Mouse (Mus musculus) left cerebral cortex, adult 8-10 months (tissue): ENCODE measurements at regions not wholly inside any gene's neighbourhood (a gene's known extent, or its start where the extent isn't known, plus 50 kb on each side); places are given as distances from the start of the nearest gene placed in this dataset.
A peak's percentile ranks its signal among the peaks of the same experiment; 100 is the strongest.
"Not testable (repeated sequence)": the region's sequence is repeated elsewhere in the genome, so short reads cannot be mapped to it uniquely, and the experiment has no call there.

Source experiments
- DNase-seq, 2 experiments: peaks; one replicate each; pipeline ENCODE4 v3.0.0; 2022; ENCODE audit warnings: low spot score in 2 of 2

DNA sequence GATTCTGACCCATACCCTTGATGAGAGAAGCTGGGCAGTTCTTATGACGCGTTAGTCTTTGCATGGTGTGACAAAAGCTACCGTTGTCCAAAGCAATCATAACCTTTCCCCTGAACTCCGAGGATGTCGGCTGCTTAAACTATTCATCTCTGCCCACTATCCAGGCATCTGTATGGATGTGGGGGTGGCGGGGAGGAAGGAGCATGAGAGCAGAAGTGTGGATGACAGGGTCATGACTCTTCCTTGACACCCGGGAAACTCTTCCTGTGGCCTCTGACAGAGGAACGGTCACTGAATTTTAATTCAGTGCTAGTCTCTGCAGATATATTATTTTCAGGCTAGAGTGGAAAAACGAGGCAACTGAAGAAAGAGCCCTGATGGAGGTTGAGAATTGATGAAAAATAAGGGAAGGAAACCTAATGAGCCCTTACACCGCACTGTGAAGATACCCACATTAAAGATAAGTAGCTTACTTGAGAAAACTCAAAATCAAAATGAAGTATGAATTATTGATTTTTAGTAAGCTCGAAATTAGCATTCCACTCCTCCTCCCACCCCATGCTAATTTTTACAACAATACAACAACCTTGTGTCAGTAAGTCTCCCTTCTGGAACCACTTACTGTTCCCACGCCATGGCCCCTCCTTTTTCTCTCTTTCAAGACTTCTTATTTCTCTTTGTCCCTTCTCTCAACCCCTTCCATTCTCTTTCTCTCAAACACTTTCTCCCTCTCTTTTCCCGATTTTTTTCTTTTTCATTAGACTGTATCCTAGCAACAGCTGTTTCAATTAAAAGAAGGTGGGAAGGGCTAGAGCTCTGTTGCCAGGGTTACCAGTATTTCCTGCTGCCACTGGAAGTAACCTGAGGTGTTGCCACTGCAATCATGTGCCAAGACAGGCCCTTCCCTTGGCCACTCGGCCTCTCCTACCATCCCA, 206.0 kb upstream of the Gap43 start:
- peak in 1 of 2 experiments; percentile 6 for DNase-seq

DNA sequence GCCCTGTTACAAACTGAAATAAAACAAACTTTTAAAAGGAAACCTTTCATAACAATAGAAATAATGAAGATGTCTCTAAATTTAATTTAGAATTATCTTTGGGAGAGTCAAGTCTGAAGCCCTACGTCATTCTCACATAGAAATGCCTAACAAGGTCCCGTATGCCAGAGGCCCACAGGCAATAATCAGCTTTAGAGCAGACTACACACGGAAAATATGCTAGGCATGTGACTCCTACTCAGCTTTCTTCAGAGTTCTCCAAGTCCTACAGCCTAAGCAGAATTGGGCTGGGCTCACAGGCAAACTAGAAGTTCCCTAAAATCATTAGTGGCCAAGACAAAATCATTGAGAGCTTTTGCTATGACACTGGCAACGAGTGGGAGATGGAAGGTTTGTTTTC, 176.9 kb upstream of the Gap43 start:
- DNase-seq = no peak

DNA sequence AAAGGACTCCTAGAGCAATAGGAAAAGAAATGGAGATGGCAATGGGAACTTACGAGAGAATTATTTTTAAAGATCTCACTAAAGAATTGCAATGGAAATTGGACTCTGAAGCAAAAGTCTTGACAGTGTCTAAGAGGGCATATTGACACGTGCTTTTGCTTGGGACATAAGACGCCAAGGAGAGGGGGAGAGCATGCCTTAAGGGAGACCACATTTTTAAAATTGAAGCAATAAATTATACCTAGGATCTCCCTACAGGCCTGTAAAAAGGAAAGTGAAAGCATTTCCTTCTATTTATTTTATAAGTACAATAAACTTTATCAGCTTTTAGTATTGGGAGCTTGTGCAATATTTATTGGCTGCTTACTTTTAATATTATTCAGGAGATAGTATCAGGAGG, 175.5 kb upstream of the Gap43 start:
- no peak for DNase-seq

GRCm38 (mm10) chr16:42505107-42505506, 164.7 kb upstream of the Gap43 start:
- DNase-seq = no peak

GRCm38 (mm10) chr16:42501713-42502112, 161.3 kb upstream of the Gap43 start:
- no peak for DNase-seq

- not testable (repeated sequence) for DNase-seq
Observed at GRCm38 (mm10) chr16:42501109-42501508, 160.7 kb upstream of the Gap43 start.

DNA sequence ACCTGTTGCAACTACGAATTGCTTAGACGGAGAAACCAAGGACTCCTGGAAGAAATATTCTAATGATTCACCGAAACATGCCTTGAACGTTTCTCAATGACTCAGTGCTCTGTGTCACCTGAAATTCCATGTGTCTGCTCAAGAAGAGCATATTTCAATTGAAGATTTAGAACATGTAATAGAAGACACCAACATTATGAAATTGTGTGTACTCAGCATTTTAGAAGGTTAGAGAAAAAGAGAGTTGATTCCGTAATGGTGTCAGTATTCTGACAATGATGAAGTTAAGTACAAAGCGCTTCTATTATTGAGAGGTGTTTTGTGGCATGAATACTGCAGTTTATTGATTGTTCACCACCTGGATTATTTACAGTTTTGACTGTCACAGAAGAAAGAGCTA, 159.1 kb upstream of the Gap43 start:
- no peak for DNase-seq

GRCm38 (mm10) chr16:42498368-42498767, 157.9 kb upstream of the Gap43 start:
- no peak for DNase-seq

DNA sequence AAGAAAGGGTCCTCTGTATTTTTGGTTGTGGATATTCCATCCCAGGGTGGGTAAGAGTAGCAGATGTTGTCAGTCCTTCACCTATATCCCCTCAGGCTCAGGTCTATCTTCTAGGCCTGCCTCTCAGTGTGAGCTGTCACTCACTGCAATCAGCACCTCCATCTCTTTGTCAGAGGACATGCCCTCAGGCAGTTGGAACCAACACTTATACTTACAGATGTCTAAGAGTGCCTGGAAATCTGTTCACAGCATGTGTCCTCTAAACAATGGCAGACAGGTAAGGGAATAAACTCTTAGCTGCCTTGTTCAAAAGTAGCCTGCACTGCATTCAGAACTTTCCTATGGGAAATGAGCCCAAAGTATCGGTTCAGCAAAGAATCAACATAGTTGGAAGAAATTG, 153.1 kb upstream of the Gap43 start:
- DNase-seq = no peak

DNA sequence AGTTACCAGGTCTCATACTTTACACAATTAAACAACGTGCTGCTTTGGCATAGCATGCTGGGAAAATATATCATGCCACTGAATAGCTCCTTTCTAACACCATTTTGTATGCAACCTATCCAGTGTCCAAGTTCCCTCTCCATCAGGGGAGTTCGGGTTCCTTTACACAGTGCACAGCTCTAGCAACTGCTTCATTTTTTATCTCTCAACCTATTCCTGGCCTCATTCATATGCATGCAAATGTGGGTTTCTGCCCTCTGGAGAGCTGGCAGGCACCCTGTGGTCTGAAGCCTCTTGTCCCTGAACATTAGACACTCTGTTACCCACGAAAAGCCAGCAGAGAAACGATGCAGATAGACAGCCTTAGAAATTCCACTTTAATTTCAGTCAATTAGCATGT, 148.3 kb upstream of the Gap43 start:
- no peak for DNase-seq

DNA sequence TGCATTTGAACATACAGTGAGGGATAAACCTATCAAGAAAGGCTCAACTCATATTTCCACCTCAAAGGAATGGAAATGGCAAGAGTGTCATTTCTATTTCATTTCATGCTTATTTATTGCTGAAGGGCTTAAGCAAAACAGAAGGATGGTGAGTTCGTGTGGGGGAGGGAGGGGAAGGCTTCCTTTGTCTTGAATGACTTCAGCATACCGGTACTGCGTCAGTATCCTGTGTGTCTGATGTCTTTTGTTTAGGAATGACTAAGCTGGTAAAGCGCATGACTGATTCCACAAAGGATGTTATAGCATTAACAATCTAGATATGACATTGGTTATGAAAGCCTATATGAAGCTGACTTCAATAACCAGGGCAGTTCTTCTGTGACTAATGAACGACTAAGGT, 139.5 kb upstream of the Gap43 start:
- no peak for DNase-seq

- DNase-seq = no peak
Observed at GRCm38 (mm10) chr16:42466976-42467375, 126.5 kb upstream of the Gap43 start.

GRCm38 (mm10) chr16:42456335-42456984, 116.0 kb upstream of the Gap43 start:
- DNase-seq = no peak

- DNase-seq = no peak
Observed at GRCm38 (mm10) chr16:42453338-42453737, 112.9 kb upstream of the Gap43 start.

DNA sequence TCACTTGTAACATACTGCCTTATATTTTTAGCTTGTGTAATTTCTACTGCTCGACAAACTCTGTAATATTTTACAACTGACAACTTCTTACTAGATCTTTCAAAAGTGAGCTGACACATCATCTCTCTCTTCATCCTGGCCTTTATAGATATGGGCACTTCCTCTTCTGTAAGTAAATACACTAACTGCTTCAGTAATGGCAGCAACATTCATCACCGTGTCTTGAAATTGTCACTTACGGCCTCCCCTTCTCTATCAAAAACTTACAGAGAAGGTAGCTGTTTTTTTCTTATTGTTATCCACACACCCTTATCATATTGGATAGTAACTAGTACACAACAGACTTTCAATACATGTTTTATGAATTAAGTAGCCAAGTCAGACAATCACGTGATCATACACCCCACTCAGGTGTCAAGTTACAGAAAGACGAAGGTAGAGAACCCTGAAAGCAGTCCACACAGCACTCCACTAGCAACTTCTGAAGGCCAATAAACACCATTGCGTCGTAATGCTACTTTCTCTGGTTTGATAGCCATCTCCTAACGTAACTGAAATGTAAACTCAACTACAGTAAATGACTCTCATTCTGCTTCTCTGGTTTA, 109.5 kb upstream of the Gap43 start:
- DNase-seq = no peak

DNA sequence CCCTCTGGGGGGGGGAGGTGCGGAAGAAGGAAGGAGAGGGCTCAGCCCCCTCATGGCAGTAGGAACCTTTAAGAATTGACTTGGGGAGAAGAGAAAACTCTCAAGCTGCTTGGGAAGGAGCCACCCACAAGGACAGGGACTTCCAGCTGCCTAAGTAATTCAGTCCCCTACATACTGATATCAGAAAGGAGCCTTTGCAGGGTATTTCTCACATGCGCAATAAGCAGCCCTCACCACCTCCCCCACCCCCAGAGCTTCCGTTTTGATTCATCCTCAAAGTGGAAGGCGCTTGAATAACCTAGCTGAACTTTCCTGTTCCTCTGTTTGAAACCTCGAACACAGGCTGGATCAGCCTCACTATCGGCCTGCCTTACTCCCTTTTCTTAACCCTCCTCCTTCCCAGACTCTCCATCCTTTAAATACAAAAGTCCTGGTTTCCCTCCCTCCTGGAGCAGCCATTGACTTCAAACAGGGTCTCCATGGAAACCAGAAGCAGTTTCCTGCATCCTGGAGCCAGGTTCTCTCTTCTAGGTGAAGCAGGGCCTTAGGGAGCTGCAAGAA, 104.5 kb upstream of the Gap43 start:
- peak; percentile 23 to 47 for DNase-seq

DNA sequence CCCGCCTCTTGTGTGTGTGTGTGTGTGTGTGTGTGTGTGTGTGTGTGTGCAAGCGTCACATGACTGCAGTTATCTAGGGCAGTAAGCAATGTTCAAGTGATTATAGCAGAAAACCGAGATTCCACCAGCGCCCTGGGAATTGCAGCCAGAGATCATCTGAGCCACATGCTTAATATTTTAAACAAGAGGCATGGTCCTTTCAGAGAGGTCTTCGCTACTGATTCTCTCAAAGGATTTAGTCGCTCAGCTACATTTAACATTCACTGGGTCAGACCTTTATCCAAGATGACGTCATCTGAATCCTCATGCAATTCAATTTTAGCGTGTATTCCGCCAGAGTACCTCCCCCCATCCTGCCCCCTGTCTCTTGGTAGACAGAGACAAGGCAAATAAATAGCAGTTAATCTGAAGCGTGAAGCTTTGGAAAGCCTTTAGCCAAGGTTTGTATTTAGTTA, 104.0 kb upstream of the Gap43 start:
- peak in 1 of 2 experiments; percentile 10 for DNase-seq

- no peak for DNase-seq
Observed at GRCm38 (mm10) chr16:42440822-42441221, 100.4 kb upstream of the Gap43 start.

- DNase-seq = no peak
Observed at GRCm38 (mm10) chr16:42431529-42431928, 91.1 kb upstream of the Gap43 start.

GRCm38 (mm10) chr16:42416673-42417072, 76.2 kb upstream of the Gap43 start:
- DNase-seq = no peak

- DNase-seq = not testable (repeated sequence)
Observed at GRCm38 (mm10) chr16:42412031-42412430, 71.6 kb upstream of the Gap43 start.

DNA sequence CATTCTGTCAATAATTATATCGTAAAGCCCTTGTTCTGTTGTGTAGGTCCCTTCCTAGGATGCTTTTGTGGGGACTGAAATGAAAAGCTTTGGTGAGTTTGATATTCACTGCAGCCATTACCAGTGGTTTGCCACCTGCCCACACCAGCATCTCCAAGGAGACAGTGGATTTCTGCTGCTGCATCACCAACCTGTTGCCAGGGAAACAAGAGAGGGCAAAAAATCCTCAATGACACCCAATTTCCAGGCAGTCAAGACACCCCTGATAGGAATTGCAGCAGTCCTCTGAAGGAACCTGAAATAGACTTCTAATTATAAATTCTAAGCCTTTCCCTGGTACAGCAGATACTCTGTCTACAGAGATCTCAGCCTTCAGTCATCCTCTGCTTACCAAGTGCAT, 56.1 kb upstream of the Gap43 start:
- peak in 1 of 2 experiments; percentile 47 for DNase-seq
